Mouse (Mus musculus): ENCODE measurements around the gene Jazf1. TPM values are rescaled to one million over a fixed set of nuclear protein-coding genes. Genes with fewer than 3 reads are reported as not detected.

The Jazf1 gene
- 4.1 TPM for polyA plus RNA-seq (2017; shearing (Covaris generic))

GRCm38 (mm10) chr6:53067989-53068874 lies at the start of gene Jazf1:
Gene Jazf1 (minus strand): TSS chr6:53068631.

Other genes starting within 250 kb of the Jazf1 start
- gene Creb5, start 218.6 kb upstream of the Jazf1 start, polyA plus RNA-seq (2017; shearing (Covaris generic)): 0.55 TPM